Mouse (Mus musculus): ENCODE measurements around the gene Bsg. TPM values are rescaled to one million over a fixed set of nuclear protein-coding genes. Genes with fewer than 3 reads are reported as not detected.

The Bsg gene
- 629 and 760 TPM in 2 replicates for polyA plus RNA-seq (2012; rRNA removed; ENCODE audit: low replicate concordance)

DNA sequence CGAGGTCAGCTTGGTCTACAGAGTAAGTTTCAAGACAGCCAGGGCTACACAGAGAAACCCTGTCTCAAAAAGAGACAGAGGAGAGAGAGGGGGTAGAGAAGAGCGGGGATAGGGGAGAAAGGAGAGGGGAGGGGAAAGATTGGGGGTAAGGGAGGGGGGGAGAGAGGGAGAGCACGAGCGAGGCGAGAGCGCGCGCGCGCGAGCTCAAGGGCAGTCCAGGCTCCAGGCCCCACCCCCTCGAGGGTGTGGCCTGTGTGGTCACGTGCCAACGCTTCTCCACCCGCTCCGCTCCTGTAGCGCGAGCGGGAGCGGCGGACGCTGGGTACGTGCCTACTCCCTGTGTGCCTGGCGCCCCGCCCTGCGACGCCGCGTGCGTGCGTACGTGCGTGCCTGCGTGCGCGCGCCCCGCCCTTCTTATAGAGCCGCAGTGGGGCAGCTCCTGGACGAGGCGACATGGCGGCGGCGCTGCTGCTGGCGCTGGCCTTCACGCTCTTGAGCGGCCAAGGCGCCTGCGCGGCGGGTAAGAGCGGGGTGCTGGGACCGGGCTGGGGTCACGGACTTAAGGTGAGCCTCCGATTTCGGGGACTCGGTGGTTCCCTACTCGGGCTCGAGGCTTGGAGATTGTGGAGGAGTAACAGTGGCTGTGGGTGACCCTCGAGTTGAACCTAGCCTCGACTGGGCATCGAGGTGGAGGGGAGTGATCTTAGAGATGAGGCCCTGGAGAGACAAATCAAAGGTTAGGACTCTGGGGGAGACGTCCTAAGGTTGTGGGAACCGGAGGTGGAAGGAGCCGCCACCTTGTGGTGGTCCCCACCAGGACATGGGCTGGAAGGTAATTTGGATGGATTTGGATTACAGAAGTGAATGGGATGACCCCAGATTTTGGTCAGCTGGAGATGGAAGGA lies at the start of gene Bsg:
Gene Bsg (plus strand): TSS at position 427 of the 905 bp plus-strand sequence.

DNA sequence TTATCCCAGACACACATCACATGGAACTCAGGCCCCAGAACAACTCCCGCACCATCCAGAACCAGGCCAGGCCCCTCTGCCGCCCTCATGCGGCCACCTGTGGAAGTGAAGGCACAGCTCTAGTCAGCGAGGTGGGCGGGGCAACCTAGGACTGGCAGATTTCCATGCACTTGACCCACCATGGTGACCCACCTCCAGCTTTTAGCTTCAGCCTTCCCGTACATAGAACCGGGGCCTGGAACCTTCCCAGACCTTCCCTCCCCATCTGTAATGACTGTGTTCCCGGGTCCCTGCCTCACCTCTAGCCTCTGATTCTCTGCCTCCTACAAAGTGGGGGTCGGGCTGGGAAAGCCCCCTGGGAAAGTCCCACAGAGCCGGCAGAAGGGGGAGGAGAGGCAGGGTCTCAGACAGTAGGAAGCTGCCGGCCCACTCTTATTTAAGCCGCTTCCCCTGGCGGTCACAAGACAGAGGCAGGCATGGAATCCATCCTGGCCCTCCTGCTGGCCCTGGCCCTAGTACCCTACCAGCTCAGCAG lies 40.1 kb upstream of the Bsg start, which contains the start of gene Madcam1:
Gene Madcam1 (plus strand): TSS at position 429 of the 535 bp plus-strand sequence.

DNA sequence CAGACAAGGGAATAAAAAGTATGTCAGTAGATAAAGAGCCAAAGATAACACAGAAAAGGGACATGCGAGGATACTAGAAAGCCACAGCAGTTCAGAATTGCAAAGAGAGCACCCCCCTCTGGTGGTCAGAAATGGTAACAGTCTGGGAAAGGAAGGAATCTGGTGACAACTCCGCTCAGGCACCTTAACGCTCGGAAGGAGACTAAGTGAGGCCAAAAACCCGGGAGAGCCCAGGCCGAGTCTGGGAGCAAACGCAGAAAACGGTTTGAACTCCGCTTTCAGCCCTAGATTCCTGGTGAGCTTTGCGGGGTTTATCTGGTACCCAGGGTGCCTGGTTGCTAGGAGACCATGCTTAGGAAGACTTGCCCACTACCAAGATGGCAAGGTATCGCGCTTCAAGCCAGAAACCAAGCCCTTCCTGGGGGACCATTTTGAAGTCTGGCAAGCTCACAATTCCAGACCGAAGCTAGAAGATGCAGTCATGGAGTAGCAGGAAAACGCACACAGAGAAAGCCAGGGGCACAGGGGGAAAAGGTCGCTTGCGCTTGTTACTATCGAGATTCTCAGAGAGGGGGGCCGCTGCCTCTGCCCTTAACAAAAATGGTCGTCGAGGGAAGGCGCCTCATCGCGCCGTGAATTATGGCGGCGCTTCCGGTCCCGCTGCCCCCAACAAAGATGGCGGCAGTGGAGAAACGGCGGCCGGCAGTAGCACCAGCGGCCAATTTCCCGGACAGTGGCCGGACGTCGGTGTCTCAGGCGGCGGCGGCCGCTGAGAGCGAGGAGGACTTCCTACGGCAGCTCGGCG lies 35.3 kb upstream of the Bsg start, which contains the start of gene Tpgs1:
Gene Tpgs1 (plus strand): TSS at position 599 of the 805 bp plus-strand sequence.

DNA sequence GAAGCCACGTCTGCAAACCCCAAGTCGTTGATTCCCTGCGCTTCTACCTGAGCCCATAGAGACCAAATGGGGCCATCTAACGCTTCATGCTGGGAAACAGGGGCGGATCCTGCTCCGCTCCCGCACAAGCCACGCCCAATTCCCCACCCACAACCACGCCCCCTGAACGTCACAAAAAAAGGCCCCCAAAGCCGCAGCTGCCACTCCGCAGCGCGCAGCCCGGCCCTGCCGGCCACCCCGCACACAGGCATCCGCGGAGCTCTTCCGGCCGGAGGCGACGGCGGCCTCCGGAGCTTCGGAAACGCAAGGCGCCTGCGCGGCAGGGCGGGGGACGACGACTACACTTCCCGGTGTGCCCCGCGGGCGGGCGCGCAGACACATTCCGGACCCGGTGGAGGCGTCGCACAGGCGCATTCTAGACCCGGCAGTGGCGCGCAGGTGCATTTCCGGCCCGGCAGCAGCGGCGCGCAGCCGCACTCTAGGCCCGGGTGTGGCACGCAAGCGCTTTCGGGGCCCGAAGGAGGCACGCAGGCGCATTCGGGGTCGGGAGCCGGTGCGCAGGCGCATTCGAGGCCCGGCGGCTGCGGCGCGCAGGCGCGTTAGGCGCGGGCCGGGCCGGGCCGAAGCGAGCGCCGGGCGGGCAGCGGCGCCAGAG lies 22.6 kb upstream of the Bsg start, which contains the start of gene Cdc34:
Gene Cdc34 (plus strand): TSS at position 605 of the 655 bp plus-strand sequence.

DNA sequence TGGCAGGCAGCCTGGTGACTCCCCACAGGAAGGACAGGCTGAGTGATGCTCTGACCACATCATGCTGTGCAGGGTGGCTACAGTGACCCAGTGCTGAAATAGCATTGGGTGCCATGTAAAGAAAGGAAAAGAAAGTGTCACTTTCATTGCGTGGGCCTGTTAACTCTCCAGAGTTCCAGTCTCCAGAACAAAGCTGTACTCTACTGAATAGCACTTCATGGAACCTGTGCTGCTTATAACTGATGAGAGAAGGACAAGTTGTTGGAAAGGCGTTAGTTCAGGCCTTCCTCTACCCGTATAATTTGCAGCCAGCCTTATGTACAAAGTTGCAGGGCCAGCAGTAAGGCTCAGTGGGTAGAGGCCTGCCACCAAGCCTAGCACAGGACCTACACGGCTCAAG lies 15.6 kb upstream of the Bsg start, which contains the start of gene Gzmm:
Gene Gzmm (plus strand): TSS at position 301 of the 400 bp plus-strand sequence.

DNA sequence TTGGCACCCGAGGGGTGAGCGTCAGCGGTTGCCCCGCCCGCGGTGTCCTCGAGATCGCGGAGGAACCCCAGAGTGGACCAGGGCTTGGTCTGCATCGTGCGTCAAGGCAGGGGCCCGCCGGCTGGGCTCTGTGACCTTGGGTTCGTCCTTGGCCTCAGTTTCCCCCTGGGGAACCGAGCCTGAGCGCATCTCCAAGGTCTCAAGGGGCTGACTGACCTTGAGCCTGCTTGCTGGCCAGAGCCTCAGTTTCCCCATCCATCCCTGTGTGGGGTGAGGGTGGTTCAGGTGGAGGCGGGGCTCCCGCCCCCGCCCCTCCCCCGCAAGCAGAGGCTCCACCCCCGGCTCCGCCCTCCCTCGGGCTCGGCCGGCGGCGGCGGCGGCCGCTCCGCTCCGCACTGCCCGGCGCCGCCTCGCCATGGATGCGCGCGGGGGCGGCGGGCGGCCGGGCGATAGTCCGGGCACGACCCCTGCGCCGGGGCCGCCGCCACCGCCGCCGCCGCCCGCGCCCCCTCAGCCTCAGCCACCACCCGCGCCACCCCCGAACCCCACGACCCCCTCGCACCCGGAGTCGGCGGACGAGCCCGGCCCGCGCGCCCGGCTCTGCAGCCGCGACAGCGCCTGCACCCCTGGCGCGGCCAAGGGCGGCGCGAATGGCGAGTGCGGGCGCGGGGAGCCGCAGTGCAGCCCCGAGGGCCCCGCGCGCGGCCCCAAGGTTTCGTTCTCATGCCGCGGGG lies 12.1 kb downstream of the Bsg start, which contains the start of gene Hcn2:
Gene Hcn2 (plus strand): TSS at position 381 of the 734 bp plus-strand sequence.

DNA sequence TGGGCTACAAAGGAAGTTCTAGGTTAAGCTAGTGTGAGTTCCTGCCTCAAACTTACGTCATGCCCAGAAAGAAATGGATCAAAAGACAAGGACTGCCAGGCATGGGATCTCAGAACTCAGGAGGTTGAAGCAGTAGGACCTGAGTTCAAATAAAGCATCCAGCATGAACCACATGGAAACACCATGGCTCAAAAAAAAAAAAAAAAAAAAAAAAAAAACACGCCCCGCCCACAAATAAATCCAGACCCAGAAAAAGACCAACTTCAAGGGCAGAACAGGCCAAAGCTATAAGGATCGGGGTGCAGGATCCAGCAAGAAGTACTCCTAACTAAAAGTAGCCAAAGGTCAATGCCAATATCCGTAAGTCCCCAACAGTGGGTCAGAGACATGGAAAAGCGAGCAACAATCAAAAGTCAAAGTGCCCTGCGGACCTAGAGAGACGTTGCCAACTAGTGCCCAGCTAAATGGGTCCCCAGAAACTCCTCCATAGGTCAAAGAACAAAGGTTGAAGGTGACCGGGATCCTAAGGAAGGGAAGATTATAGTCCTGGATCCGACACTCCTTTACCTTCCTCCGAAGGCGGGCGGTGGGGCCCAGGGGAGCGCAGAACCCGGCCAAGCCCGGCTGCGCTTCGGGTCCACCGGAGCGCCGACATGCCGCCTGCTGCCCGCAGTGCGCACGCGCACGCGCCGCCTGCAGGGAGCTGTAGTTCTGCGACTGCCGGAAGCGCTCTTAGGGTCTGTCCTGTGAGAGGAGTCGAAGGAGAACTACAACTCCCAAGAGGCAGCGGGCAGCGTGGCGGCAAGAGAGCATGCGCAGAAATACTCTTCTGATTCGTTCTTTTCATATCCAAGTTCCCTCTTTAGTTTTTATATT lies 41.8 kb downstream of the Bsg start, which contains the start of gene Polrmt:
Gene Polrmt (minus strand): TSS at position 684 of the 876 bp plus-strand sequence.

DNA sequence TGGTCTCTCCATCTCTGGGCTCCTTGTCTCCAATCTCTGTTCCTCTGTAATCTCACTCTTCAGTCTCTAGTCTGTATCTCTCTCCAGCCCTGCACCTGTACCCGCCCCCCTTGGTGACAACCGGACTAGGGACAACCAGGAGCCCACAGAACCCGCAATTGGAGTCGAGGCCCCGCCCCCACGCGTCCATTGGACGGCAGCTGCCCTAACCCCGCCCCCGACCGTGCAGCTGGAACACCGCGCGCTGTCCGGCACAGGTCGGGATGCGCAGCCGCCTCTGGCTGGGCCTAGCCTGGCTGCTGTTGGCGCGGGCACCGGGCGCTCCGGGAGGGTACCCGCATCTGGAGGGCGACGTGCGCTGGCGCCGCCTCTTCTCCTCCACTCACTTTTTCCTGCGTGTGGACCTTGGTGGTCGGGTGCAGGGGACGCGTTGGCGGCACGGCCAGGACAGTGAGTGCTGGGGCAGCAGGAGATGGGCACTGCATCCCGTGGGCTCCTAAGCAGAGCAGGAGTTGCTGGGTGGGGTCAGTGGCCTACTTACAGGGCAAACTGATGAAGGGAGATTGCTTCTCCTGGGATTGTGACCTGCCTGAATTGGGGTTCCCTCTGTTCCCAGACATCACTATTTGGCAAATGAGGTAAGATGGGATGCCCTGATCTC lies 50.7 kb downstream of the Bsg start, which contains the start of gene Fgf22:
Gene Fgf22 (plus strand): TSS at position 221 of the 661 bp plus-strand sequence.

Other genes starting within 250 kb of the Bsg start
- not detected in 2 replicates for gene Vmn2r83, start 235.8 kb upstream of the Bsg start, polyA plus RNA-seq (2012; rRNA removed; ENCODE audit: low replicate concordance)
- gene Plpp2, start 170.7 kb upstream of the Bsg start, polyA plus RNA-seq (2012; rRNA removed; ENCODE audit: low replicate concordance), result 24.3 and 42.8 TPM in 2 replicates
- gene Mier2, start 149.3 kb upstream of the Bsg start, polyA plus RNA-seq (2012; rRNA removed; ENCODE audit: low replicate concordance), result 50.2 and 106 TPM in 2 replicates
- not detected in 2 replicates for gene Theg, start 117.2 kb upstream of the Bsg start, polyA plus RNA-seq (2012; rRNA removed; ENCODE audit: low replicate concordance)
- gene C2cd4c, start 90.5 kb upstream of the Bsg start, polyA plus RNA-seq (2012; rRNA removed; ENCODE audit: low replicate concordance), result 0.11 and 0.67 TPM in 2 replicates
- 11.9 and 35.3 TPM in 2 replicates for gene Shc2, start 66.6 kb upstream of the Bsg start, polyA plus RNA-seq (2012; rRNA removed; ENCODE audit: low replicate concordance)
- not detected in 2 replicates for gene Odf3l2, start 58.8 kb upstream of the Bsg start, polyA plus RNA-seq (2012; rRNA removed; ENCODE audit: low replicate concordance)
- gene Madcam1, start 39.9 kb upstream of the Bsg start, polyA plus RNA-seq (2012; rRNA removed; ENCODE audit: low replicate concordance), result 0.35 and 0.63 TPM in 2 replicates
- gene Tpgs1, start 35.1 kb upstream of the Bsg start, polyA plus RNA-seq (2012; rRNA removed; ENCODE audit: low replicate concordance), result 53.3 and 65.9 TPM in 2 replicates
- gene Cdc34, start 22.3 kb upstream of the Bsg start, polyA plus RNA-seq (2012; rRNA removed; ENCODE audit: low replicate concordance), result 199 and 244 TPM in 2 replicates
- gene Gzmm, start 15.5 kb upstream of the Bsg start, polyA plus RNA-seq (2012; rRNA removed; ENCODE audit: low replicate concordance), result 0.96 and 1.0 TPM in 2 replicates
- 2.0 and 3.2 TPM in 2 replicates for gene Hcn2, start 12.1 kb downstream of the Bsg start, polyA plus RNA-seq (2012; rRNA removed; ENCODE audit: low replicate concordance)
- 53.4 and 66.9 TPM in 2 replicates for gene Polrmt, start 42.1 kb downstream of the Bsg start, polyA plus RNA-seq (2012; rRNA removed; ENCODE audit: low replicate concordance)
- 0.26 TPM in 1 of 2 replicates, not detected in the other for gene Fgf22, start 50.6 kb downstream of the Bsg start, polyA plus RNA-seq (2012; rRNA removed; ENCODE audit: low replicate concordance)
- gene Rnf126, start 62.5 kb downstream of the Bsg start, polyA plus RNA-seq (2012; rRNA removed; ENCODE audit: low replicate concordance), result 70.2 and 152 TPM in 2 replicates
- 48.7 and 48.9 TPM in 2 replicates for gene Fstl3, start 72.8 kb downstream of the Bsg start, polyA plus RNA-seq (2012; rRNA removed; ENCODE audit: low replicate concordance)
- gene Prss57, start 86.5 kb downstream of the Bsg start, polyA plus RNA-seq (2012; rRNA removed; ENCODE audit: low replicate concordance), result 0.17 and 0.19 TPM in 2 replicates
- gene Palm, start 89.1 kb downstream of the Bsg start, polyA plus RNA-seq (2012; rRNA removed; ENCODE audit: low replicate concordance), result 79.5 and 127 TPM in 2 replicates
- gene Misp, start 116.5 kb downstream of the Bsg start, polyA plus RNA-seq (2012; rRNA removed; ENCODE audit: low replicate concordance), result 0.53 and 9.3 TPM in 2 replicates
- gene Ptbp1, start 149.9 kb downstream of the Bsg start, polyA plus RNA-seq (2012; rRNA removed; ENCODE audit: low replicate concordance), result 143 and 437 TPM in 2 replicates
- 9.6 and 15.2 TPM in 2 replicates for gene Prtn3, start 170.0 kb downstream of the Bsg start, polyA plus RNA-seq (2012; rRNA removed; ENCODE audit: low replicate concordance)
- gene Plppr3, start 170.1 kb downstream of the Bsg start, polyA plus RNA-seq (2012; rRNA removed; ENCODE audit: low replicate concordance), result 32.9 and 40.1 TPM in 2 replicates
- gene Elane, start 181.8 kb downstream of the Bsg start, polyA plus RNA-seq (2012; rRNA removed; ENCODE audit: low replicate concordance), result 1.6 and 3.3 TPM in 2 replicates
- gene Cfd, start 186.4 kb downstream of the Bsg start, polyA plus RNA-seq (2012; rRNA removed; ENCODE audit: low replicate concordance), result 21,080 and 31,020 TPM in 2 replicates
- gene Med16, start 204.4 kb downstream of the Bsg start, polyA plus RNA-seq (2012; rRNA removed; ENCODE audit: low replicate concordance), result 55.6 and 79.3 TPM in 2 replicates
- gene Gm26602, start 206.4 kb downstream of the Bsg start, polyA plus RNA-seq (2012; rRNA removed; ENCODE audit: low replicate concordance), result not detected in 2 replicates
- 9.9 and 10.5 TPM in 2 replicates for gene Kiss1r, start 212.5 kb downstream of the Bsg start, polyA plus RNA-seq (2012; rRNA removed; ENCODE audit: low replicate concordance)
- 145 and 176 TPM in 2 replicates for gene R3hdm4, start 216.7 kb downstream of the Bsg start, polyA plus RNA-seq (2012; rRNA removed; ENCODE audit: low replicate concordance)
- gene Arid3a, start 222.6 kb downstream of the Bsg start, polyA plus RNA-seq (2012; rRNA removed; ENCODE audit: low replicate concordance), result 3.0 and 9.3 TPM in 2 replicates